Mouse (Mus musculus): Measurements from ENCODE around the gene Prkce. TPM values are rescaled to one million over a fixed set of nuclear protein-coding genes. Genes with fewer than 3 reads are reported as not detected.

The Prkce gene
- polyA plus RNA-seq, 1 experiment = 9.6 TPM

GRCm38 (mm10) chr17:86248832-86249231, 81.2 kb downstream of the Prkce start:
- Histone ChIP-seq H3K27ac (ENCODE audit: insufficient read depth, low read length) (no peak overlapping the region), H3K4me3 (ENCODE audit: insufficient read depth, low read length) (no peak overlapping the region), H3K4me1 (ENCODE audit: control insufficient read depth, insufficient read depth, low read length) (no peaks in the 10 kb centered on the region)
- TF ChIP-seq CTCF (IDR thresholded peaks at IDR 0.05; ENCODE audit: borderline replicate concordance, insufficient read depth, low read length) = no peak
- TF ChIP-seq POLR2A (IDR thresholded peaks at IDR 0.05; ENCODE audit: low read depth, low read length) = no peak

GRCm38 (mm10) chr17:86249499-86250405, 82.2 kb downstream of the Prkce start:
- H3K4me3 ChIP-seq (ENCODE audit: insufficient read depth, low read length) = no peak overlapping the region
- TF ChIP-seq CTCF (IDR thresholded peaks at IDR 0.05; ENCODE audit: borderline replicate concordance, insufficient read depth, low read length) (no peak), POLR2A (IDR thresholded peaks at IDR 0.05; ENCODE audit: low read depth, low read length) (no peak)
- H3K27ac ChIP-seq (ENCODE audit: insufficient read depth, low read length) = no peak overlapping the region
- no peaks in the 10 kb centered on the region for H3K4me1 ChIP-seq (ENCODE audit: control insufficient read depth, insufficient read depth, low read length)

- TF ChIP-seq CTCF (IDR thresholded peaks at IDR 0.05; ENCODE audit: borderline replicate concordance, insufficient read depth, low read length) = no peak
- no peak for TF ChIP-seq POLR2A (IDR thresholded peaks at IDR 0.05; ENCODE audit: low read depth, low read length)
- H3K27ac ChIP-seq (ENCODE audit: insufficient read depth, low read length) = no peak overlapping the region
- H3K4me3 ChIP-seq (ENCODE audit: insufficient read depth, low read length) = no peak overlapping the region
- no peaks in the 10 kb centered on the region for H3K4me1 ChIP-seq (ENCODE audit: control insufficient read depth, insufficient read depth, low read length)
Measured at GRCm38 (mm10) chr17:86250406-86250905, 82.9 kb downstream of the Prkce start.

GRCm38 (mm10) chr17:86253884-86254283, 86.3 kb downstream of the Prkce start:
- TF ChIP-seq CTCF (IDR thresholded peaks at IDR 0.05; ENCODE audit: borderline replicate concordance, insufficient read depth, low read length) (no peak), POLR2A (IDR thresholded peaks at IDR 0.05; ENCODE audit: low read depth, low read length) (no peak)
- no peaks in the 10 kb centered on the region for H3K4me1 ChIP-seq (ENCODE audit: control insufficient read depth, insufficient read depth, low read length)
- H3K4me3 ChIP-seq (ENCODE audit: insufficient read depth, low read length) = no peak overlapping the region
- H3K27ac ChIP-seq (ENCODE audit: insufficient read depth, low read length) = no peak overlapping the region

- Histone ChIP-seq H3K4me1 (ENCODE audit: control insufficient read depth, insufficient read depth, low read length) (no peaks in the 10 kb centered on the region), H3K4me3 (ENCODE audit: insufficient read depth, low read length) (no peak overlapping the region), H3K27ac (ENCODE audit: insufficient read depth, low read length) (no peak overlapping the region)
- TF ChIP-seq POLR2A (IDR thresholded peaks at IDR 0.05; ENCODE audit: low read depth, low read length) = no peak
- TF ChIP-seq CTCF (IDR thresholded peaks at IDR 0.05; ENCODE audit: borderline replicate concordance, insufficient read depth, low read length) = no peak
Measured at GRCm38 (mm10) chr17:86254285-86254684, 86.7 kb downstream of the Prkce start.

- H3K4me3 ChIP-seq (ENCODE audit: insufficient read depth, low read length) = no peak overlapping the region
- H3K27ac ChIP-seq (ENCODE audit: insufficient read depth, low read length) = no peak overlapping the region
- H3K4me1 ChIP-seq (ENCODE audit: control insufficient read depth, insufficient read depth, low read length) = no peaks in the 10 kb centered on the region
- TF ChIP-seq POLR2A (IDR thresholded peaks at IDR 0.05; ENCODE audit: low read depth, low read length) (no peak), CTCF (IDR thresholded peaks at IDR 0.05; ENCODE audit: borderline replicate concordance, insufficient read depth, low read length) (no peak)
Measured at GRCm38 (mm10) chr17:86254978-86255377, 87.4 kb downstream of the Prkce start.

GRCm38 (mm10) chr17:86256730-86257131, 89.1 kb downstream of the Prkce start:
- Histone ChIP-seq H3K4me3 (ENCODE audit: insufficient read depth, low read length) (no peak overlapping the region), H3K4me1 (ENCODE audit: control insufficient read depth, insufficient read depth, low read length) (no peaks in the 10 kb centered on the region), H3K27ac (ENCODE audit: insufficient read depth, low read length) (no peak overlapping the region)
- TF ChIP-seq POLR2A (IDR thresholded peaks at IDR 0.05; ENCODE audit: low read depth, low read length) = no peak
- TF ChIP-seq CTCF (IDR thresholded peaks at IDR 0.05; ENCODE audit: borderline replicate concordance, insufficient read depth, low read length) = no peak

GRCm38 (mm10) chr17:86261067-86261466, 93.5 kb downstream of the Prkce start:
- TF ChIP-seq CTCF (IDR thresholded peaks at IDR 0.05; ENCODE audit: borderline replicate concordance, insufficient read depth, low read length) (no peak), POLR2A (IDR thresholded peaks at IDR 0.05; ENCODE audit: low read depth, low read length) (no peak)
- no peaks in the 10 kb centered on the region for H3K4me1 ChIP-seq (ENCODE audit: control insufficient read depth, insufficient read depth, low read length)
- H3K4me3 ChIP-seq (ENCODE audit: insufficient read depth, low read length) = no peak overlapping the region
- H3K27ac ChIP-seq (ENCODE audit: insufficient read depth, low read length) = no peak overlapping the region

- Histone ChIP-seq H3K4me3 (ENCODE audit: insufficient read depth, low read length) (no peak overlapping the region), H3K4me1 (ENCODE audit: control insufficient read depth, insufficient read depth, low read length) (no peaks in the 10 kb centered on the region), H3K27ac (ENCODE audit: insufficient read depth, low read length) (no peak overlapping the region)
- TF ChIP-seq POLR2A (IDR thresholded peaks at IDR 0.05; ENCODE audit: low read depth, low read length) (no peak), CTCF (IDR thresholded peaks at IDR 0.05; ENCODE audit: borderline replicate concordance, insufficient read depth, low read length) (no peak)
Measured at GRCm38 (mm10) chr17:86263985-86264649, 96.5 kb downstream of the Prkce start.

GRCm38 (mm10) chr17:86266051-86266450, 98.5 kb downstream of the Prkce start:
- H3K4me1 ChIP-seq (ENCODE audit: control insufficient read depth, insufficient read depth, low read length) = no peaks in the 10 kb centered on the region
- H3K4me3 ChIP-seq (ENCODE audit: insufficient read depth, low read length) = no peak overlapping the region
- H3K27ac ChIP-seq (ENCODE audit: insufficient read depth, low read length) = no peak overlapping the region
- TF ChIP-seq POLR2A (IDR thresholded peaks at IDR 0.05; ENCODE audit: low read depth, low read length) = no peak
- no peak for TF ChIP-seq CTCF (IDR thresholded peaks at IDR 0.05; ENCODE audit: borderline replicate concordance, insufficient read depth, low read length)
